Mouse (Mus musculus) erythroblast, embryonic 14.5 days (primary cell): ENCODE results near the gene Terb1.

Experiments used
- GATA1 ChIP-seq: IDR thresholded peaks from 2 replicates; pipeline ENCODE4 v1.6.1; 2012; ENCODE audit warnings: low read length, inconsistent platforms, mixed read lengths
- TAL1 ChIP-seq: IDR thresholded peaks from 3 replicates; pipeline ENCODE4 v1.6.1; 2012; ENCODE audit warnings: low read length, inconsistent platforms, mixed read lengths

GRCm38 (mm10) chr8:104412805-104413532, 96.7 kb downstream of the Terb1 start:
- TF ChIP-seq GATA1 (no peak), TAL1 (no peak)
